Mouse (Mus musculus) right cerebral cortex, adult 2 months (tissue): ENCODE measurements at regions not wholly inside any gene's neighbourhood (a gene's known extent, or its start where the extent isn't known, plus 50 kb on each side); places are given as distances from the start of the nearest gene placed in this dataset.
"Not testable (repeated sequence)": the region's sequence is repeated elsewhere in the genome, so short reads cannot be mapped to it uniquely, and the experiment has no call there.

Experiments
- DNase-seq, 2 experiments: peaks; one replicate each; pipeline ENCODE4 v3.0.0; 2021 to 2022; ENCODE audit warnings: low spot score in 2 of 2

DNA sequence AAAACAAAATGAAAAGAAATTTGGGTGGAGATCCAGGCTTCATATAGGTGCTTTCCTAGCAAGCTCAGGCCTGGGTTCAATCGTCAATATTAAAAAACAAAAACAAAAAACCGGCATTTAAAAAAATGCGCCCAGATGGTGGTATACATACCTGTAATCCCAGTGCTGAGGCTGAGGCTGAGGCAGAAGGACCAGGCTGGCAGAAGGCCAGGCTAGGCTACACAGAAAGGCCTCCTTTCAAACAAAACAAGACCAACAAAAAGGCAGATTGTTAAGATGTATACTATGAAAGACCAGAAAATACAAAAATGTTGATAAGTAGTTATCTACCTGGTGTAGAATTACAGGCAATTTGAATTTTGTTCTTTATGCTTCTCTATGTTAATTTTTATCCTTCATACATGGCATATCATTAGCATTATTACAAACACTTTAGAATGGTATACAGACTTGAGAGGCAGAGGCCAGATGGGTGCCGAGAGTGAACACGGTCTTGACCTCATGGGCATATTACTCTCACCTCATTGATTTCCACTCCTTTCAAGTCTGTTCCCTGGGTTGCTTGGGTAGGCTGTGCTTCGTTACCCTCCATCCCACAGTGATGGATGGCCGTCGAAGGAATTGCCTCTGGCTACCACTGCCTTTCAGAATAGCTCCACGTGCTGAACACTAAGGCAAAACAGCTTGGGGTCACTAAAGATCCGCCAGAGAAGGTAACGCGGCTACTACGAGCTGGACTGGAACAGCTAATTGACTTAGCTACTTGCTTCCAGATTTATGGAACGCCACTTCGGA, 339.6 kb upstream of the Gm6657 start:
- no peak for DNase-seq

DNA sequence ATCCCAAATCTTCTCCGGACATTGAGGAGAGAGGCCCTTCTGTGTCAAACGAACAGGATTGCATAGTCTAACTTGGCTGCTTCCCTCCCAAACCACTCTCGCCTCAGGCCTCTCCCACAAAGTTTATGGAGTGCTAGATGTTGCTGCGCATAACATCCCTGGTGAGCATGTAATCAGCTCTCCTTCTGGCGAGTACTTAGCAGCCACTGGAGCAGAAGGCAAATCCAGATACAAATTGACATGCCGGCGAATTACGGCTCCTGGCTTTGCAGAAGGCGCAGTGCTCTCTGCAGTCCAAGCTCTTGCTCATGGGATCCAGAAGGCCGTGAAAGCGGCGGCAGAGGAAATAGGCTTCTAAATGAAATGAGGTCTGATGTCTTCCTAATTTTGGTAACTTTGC, 338.2 kb upstream of the Gm6657 start:
- DNase-seq, result no peak

DNA sequence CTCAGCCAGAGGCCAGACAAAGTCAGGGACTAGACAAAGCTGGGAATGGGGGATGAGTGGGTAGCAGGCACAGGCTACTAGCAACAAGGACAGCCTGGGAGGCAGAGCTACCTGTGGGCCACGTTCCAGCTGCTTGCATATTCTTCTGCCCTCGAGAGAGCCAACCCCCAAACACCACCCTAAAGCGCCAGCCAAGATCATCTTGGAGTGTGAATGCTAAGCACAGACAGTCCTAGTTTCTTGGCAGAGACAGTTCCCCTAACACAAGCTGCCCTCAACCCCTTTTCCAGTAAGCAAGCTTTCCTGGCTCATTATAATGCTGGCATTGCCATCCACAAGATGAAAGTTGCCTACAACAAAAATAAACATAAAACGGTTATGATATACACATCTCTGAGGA, 336.8 kb upstream of the Gm6657 start:
- DNase-seq, result no peak

DNA sequence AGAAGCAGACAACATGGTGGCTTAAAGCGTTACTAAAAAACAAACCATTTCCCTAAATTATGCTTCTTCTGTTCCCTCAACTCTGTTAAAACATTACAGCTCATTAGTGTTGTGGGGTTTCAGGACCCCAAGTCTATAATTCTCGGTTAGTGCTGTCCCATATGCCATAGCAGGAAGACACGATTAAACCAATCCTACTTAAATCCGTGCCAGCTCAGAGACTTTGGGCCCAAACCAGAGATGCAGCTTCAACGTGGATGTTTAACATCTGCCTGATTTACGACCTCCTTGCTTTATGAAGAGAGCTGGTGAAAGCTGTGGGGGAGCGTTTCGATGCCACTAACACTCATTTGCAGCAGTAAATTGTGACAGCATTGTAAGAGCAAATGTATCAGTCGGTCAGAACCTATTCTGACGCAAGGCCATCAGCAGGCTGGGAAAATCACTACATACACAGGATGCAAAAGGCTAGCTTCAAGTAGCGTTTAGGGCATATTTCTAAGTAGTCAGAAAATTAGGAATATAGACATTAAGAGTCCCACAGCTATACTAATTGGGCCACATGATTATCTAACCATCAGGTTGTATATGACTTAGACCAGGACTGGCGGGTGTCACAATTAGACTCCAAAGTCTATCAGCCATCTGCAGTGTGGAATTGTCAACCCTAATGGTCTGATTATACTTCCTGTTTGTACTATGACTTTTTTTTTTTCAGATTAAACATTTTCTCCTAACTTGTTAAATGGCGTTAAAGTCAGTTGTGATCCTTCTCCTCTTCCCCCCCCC, 333.1 kb upstream of the Gm6657 start:
- DNase-seq, result no peak

DNA sequence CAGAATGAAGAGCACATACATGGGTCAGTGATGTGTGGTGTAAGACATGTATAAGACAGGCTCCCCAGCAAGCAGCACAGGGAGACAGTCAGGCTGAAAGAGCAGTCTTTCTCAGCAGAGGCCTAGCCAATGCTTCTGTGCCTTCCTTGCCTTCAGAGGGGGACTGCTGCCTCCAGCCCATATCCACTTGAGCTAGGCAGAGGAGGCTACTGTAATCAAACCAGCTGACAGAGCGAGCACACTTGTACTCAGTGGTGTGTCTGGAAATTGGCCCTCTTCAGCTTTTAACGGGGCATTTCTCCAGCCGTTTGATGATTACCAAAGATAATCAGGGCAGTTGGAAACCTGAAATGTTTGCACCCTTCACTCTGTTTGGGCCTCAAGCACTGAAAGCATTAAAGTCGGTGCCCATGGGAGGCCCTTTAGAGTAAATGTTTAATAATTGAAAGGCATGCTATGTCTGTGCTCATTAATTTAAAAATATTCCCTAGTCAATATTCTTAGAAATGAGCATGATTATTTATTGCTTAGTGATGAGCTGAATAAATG, 326.0 kb upstream of the Gm6657 start:
- DNase-seq, result no peak

DNA sequence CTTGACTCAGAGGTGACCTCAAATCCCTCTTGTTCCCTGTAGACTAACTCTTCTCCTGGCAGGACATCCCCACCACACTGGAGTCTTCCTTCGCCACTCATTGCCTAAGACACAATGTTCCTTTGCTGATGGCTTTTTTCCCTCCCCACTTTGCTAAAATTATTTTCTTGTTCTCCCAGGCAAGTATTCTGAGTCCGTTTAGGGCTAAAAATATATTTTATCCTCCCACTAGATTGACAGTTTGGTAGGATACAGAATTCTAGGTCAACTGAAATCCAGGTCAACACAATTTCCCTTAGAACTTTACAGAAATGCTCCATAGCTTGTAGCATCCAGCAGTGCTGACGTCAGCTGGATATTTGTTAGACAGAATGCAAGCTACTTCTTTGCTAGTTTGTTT, 324.7 kb upstream of the Gm6657 start:
- no peak for DNase-seq

DNA sequence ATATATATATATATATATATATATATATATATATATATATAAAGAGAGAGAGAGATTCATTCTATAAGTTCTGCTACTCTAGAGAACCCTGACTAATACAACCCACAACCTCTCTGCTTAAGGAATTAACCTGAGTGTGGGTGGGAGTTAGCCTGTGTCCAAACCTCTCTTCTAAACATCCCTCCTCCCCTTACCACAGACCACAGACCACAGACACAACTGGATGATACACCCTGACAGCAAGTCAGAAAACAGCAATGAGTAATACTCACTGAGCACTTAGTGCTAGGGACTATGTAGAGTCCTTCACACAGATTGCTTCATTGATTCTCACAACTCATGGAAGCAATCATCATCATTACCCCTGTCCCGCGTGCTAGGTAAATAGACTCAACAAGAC, 306.7 kb upstream of the Gm6657 start:
- DNase-seq, result no peak

DNA sequence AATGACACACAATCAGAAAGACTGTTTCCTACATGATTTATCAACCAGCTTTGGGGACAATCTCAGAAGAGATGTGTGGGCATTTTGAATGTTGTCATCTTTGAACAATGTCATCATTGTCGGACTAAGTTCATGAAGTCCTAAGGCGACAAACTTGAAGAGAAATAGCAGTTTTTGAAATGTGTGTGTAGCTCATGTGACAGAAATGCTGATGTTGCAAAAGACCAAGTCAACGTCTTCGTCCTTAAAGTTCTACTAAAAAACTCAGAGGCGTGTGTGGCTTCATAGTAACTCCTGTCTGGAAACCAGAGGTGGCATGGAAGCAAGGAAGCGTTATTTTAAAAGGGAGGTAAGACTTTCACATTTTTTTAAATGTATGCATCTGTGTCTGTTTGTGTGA, 302.6 kb upstream of the Gm6657 start:
- no peak for DNase-seq

DNA sequence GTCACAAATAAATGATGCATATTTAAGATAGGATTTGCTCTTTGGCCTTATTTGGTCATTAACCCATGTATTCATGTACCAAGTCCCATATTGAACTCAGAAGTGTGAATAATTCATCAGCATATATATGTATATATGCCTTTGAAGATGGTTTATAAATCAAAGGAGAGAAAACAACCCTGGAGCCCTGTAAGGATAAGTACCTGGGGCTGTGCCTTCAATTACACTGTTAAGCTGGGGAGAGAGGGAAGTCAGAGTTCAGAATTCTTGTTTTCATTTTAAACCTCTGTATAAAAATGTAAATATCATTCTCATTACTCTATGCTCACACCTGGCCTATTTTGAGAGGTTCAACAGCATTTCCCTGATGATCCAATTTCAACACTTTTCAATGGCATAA, 299.8 kb upstream of the Gm6657 start:
- no peak for DNase-seq

DNA sequence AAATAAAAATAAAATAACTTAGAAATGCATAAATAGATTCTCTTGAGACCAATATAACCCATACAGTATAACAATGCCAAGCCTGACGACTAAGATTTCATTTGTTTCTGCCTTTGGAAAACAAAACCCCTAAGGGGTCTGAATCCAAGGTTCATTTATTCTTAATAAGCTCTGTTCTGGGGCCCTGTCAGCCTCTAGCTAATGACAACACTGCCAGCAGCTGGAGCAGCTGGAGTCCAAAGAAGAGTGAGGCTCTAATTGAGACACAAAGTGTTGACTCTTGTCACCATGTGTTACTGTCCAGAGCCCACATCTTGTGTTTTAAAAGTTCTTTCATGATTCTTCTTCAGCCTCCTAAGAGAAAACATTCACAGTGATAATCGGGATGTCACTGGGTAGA, 298.5 kb upstream of the Gm6657 start:
- no peak for DNase-seq

DNA sequence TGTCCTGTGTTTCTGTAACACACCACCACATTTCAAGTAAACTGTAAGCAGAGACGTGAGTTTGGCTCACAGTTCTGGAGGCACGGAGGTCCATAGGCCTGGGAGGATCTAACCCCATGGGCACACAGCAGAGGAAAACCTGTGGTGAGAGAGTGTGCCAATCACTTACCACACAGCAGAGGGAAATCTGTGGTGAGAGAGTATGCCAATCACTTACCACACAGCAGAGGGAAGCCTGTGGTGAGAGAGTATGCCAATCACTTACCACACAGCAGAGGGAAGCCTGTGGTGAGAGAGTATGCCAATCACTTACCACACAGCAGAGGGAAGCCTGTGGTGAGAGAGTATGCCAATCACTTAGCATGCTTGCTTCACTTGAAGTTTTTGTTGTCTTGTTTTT, 295.1 kb upstream of the Gm6657 start:
- DNase-seq, result not testable (repeated sequence)

DNA sequence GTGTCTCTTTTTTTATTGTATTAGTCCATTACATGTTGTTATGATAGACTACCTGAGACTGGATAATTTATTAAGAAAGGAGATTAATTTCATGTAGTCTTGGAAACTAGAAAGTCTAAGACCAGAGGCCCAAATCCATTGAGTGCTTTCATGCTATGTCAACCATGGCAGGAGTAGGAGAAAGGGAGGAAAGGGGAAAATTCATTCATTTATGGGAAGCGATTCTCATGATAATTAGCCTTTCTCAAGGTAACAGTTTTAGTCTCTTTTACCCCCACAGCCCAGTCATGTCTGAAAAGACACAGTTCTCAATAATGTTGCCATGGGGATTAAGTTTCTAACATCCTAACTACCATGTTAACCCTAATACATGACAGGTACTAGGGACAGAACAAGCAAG, 292.8 kb upstream of the Gm6657 start:
- DNase-seq, result no peak

DNA sequence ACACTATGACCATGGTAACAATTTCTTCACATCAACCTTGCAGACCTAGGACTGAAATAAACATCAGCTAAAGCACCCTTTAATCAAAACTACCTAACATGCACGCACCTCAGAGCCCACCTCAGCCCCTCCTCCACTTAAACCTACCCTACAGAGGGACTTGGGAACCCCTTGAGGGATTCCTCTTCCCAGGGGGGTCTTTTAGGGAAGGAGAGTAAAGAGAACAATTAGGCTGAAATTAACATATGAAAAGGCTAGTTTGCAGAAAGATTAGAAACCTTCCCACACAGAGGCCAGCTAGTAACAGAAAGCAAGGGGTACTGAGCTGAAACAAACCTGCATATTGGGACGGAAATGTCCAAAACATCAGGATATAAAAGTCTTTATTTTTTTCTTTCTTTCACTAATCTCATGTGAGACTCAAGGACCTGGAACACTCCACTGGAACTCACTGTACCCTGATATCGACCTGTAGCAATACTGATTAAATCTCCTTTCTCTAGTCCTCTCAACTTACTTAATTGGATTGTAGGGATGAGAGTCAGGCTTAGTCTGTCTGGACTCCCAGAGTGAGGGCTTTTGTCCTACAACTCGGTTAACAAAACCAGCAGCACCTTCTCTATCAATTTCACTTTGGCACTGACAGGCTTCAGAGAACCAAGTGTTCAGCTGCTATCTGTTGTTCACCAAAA, 281.0 kb upstream of the Gm6657 start:
- DNase-seq, result no peak

DNA sequence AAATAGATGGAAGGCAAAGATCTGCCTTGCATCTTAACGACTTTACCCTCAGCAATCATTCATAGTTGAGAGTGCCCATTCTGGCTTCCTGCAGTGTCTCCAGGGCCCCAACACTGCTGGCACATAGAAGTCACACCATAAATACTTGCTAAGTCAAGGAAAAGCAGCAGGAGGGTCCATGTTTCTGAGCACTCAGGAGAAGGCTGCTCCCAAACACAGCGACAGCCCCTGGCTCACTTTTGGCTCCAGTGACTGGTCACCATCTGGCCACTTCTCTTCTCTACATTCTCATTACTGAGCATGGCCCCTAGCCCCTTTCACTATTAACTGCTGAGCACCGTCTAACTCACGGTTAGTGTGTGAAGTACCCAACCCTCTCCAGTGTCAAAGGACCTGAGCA, 265.3 kb upstream of the Gm6657 start:
- no peak for DNase-seq

DNA sequence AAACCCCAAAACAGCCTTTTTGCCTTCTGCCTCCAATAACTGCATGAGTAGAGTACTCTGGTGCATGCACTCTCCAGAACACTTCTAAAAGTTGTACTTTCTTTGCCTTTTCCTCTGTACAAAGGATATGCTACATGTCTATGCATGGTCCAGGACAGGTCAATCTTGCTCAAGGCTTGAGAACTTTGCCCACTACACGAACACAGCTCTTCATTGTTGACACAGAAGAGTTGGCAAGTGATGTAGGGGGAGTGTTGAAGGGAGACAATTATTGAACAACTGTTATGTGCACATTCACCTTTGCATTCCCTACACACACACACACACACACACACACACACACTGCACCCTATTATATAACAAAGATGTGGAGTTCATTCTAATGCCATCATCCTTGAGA, 264.5 kb upstream of the Gm6657 start:
- DNase-seq, result no peak

DNA sequence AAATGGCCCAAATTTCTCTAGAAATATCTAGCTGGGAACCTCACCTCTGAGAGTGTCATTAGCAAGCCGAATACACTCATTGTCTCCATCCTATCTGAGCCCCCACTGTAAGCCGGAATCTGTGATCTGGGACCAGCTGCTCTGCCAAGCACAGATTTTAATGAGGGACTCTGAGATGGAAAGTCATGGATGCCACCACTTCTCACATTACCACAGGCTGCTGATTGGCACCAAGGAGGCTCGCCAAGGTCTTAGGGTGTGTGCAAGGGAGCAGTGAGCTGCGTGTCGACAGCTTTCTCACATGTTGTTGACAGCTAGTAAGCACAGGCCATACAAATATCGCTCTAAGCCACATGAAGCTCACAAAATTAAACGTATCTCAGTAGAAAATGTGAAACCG, 250.1 kb upstream of the Gm6657 start:
- no peak for DNase-seq

DNA sequence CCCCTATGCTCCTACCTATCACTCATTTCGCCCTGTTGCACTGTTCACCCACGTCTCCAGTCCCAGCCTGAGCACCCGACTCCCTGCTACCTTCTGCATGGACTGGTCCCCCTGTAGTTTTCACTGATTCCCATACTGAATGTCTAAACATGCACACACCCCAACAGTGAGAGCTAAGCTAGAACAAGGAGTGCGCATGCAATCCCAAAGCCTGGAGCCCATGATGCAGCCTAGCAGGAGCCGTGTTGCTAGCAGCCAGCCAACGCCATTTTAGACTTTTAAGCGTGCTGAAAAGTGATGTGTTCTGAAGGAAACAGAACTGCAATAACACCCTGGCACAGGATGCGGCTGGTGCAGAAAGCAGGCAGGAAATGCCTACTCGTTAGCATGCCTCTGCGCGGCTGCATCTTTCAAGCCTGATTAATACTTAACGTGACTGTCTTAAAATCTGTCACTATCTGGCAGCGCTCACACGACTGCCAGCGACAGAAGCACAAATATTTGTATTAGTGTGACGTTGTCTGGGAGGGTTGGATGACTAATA, 244.5 kb upstream of the Gm6657 start:
- peak; percentile 48 to 60 for DNase-seq

DNA sequence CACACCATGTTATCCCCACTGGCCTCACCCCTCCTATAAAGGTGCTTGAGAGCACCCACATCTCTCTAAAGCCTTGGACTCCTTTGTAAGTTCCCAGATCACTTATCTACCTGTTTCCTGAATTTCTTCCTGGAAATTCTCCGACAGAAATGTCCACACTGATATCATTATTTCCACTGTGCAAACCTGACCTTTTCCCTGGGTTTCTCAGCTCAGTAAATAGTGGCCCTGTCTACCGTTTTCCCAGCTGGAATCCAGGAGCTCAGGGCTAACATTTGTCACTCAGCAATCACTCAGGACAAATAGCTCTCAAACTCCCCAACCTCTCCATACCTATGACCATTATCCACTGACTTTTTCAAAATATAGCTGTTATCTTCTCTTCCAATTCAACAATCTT, 241.6 kb upstream of the Gm6657 start:
- DNase-seq, result no peak

DNA sequence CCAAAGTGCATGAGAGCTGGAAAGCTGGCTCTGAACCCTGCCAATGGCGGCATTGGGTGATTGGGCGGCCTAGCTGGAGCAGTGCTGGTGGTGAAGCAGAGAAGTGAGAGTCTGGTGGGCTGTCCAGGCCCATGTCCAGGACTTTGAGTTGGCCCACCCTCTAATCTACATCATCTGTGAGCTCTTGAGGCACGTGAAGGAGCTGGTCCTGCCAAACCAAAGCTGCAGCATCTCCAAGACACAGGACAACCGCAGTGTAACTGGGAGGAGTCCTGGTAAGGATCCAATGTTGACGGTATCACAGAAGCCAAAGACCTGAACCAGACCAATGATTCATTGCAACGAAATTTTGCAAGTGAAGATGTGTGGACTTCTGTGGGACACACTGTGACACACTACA, 231.4 kb upstream of the Gm6657 start:
- no peak for DNase-seq

DNA sequence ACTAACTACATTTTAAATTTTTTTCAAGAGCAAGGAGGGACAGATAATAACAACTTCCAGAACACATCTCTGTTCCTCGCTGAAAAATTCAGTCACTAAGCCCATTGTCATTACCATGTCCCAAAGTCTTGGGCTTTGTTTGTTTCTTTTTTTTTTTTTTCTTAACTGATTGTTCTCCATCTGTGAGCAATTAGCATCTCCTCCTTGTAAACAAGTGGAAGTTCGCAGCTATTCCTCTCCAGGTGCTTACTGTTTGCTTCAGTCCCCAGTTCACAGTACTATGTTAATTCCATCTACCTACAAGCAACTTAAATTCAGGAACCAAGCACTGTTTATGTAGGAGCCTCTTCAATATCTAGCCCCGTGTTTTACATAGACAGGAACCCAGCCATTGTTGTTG, 225.5 kb upstream of the Gm6657 start:
- DNase-seq, result no peak

DNA sequence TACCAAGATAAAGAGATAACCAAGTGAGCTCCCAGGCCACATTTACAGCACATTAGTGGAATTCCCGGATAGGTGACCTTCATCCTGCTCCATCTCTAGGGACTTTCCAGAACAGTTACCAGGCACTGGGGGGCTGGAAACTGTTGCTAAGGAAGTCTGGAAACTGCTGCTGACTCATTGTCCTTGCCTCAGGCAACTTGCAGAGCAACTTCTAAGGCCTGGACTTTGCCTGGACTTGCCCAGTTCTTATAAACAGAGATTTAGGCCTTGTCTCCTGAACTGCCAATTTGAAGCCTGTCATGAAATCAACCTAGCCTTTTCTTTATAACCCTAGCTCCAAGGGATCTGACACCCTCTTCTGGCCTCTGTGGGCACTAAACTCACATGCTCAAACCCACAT, 224.0 kb upstream of the Gm6657 start:
- no peak for DNase-seq

DNA sequence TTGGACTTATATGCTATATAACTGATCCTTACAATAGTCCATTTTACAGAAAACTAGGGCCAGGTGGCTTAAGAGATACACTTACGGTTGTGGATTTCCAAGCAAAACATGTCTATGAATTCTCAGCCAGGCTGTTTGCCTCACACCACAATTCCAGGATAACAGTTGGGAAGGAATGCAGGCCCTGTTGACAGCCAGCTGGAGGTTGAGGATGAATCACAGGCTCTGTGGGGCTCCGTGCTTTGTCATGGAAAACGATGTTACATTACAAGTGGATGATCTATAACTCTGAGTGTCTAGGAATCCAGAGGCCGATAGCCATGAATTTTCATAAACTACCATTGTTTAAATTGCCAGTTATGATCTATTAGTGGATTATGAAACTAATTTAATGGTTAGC, 221.9 kb upstream of the Gm6657 start:
- peak in 1 of 2 experiments; percentile 17 for DNase-seq
